Mouse (Mus musculus): ENCODE measurements around the gene Adat3.

Gene Adat3

DNA sequence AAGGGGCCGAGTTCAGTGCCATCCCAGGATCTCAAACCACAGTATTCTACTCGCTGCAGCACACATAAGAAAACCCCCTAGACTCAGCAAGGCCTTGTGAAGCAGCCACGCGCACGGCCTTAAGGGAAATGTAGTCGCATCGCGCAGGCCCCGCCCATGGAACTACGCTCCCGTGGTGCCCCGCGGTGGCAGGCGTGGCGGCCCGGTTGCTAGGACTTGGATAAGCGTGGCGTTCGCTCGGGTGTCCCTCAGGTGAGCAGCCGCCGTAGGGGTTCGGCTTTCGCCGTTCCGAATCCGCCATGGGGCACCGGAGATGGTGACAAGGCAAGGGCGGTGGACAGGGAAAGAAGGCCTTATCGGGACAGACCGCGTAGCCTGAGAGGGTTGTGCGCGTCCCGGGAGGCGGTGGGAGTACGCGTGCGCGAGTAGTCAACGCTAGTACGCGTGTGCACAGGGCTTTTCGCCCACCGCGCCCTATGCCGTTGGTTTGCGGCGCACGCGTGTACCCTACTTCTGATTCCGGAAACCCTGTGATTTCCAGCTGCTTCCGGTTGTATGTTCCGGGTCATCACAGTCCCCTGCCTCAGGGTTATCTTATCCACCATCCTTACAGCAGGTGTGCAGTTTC is at the start of gene Adat3, which contains the start of gene Scamp4:
TSS of gene Adat3 (plus strand) at position 183 of the 628 bp plus-strand sequence.
TSS of gene Scamp4 (plus strand) at position 175 of the 628 bp plus-strand sequence.
- DNase-seq (ENCODE audit: low spot score) = peak; percentile 90

DNA sequence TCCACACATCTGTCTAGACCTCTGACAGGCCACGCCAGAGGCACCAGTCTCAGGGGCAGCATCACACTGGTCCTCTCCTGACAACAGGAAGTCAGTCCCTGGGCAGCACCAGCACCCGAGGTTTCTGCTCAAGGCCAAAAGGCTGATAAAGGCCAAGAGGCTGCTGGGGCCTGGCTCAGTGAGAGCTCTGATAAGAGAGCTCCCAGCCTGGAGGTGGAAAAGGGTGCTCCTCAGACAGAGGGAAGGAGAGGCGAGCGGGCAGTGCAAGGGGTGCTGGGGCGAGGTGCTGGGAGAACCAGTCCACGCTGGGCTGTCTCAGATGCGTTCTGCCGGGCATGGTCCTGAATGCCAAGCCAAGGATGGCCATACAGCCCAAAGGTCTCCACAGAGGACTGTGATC is 49.1 kb upstream of the Adat3 start:
- DNase-seq (ENCODE audit: low spot score) = no peak

DNA sequence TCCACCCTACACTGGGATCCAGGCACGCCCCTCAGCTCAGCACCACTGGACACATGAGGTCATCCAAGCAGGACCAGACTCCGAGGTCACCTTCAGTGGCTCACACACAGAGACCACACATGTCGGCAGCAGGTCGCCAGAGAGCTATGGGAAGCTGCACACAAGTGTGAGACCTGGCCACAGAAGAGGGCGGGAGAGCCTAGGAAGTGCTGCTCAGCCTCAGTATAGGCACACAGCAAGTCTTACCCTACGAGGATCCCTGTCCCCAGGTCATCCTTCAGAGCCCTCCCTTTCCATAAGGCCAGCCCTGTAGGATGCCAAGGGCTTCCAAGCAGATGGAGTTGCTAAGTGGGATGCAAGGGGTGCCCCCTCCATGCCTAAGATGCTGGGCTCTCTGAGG is 48.7 kb upstream of the Adat3 start:
- DNase-seq (ENCODE audit: low spot score) = no peak

DNA sequence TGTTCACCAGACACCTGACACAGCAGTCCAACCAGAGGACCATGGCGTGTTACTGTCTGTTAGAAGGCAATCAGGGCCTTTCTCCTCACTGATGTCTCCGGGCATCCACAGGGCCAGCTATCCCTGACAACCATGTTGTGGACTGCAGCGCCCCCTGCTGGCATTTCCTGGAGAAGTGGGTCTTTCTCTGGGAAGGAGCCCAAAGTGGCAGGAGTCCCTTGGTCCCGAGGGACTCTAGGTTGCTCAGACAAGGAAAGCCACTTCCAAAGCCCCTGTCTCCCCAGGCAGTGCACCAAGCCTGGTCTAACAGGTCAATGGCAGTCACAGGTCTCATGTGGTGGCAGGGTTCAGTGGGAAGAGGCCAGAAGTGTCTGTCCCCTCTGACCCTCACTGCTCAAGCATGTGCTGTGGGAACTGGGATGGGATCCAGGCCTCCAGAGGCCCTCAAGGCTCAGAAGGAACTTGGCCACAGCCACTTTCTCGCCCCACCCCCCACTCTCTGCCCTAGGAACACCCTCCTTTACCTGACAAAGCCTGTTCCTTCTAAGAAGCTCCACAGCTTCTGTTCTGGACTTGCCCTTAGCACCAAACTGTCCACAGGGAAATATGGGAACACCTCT is 45.2 kb upstream of the Adat3 start:
- peak; percentile 81 for DNase-seq (ENCODE audit: low spot score)

DNA sequence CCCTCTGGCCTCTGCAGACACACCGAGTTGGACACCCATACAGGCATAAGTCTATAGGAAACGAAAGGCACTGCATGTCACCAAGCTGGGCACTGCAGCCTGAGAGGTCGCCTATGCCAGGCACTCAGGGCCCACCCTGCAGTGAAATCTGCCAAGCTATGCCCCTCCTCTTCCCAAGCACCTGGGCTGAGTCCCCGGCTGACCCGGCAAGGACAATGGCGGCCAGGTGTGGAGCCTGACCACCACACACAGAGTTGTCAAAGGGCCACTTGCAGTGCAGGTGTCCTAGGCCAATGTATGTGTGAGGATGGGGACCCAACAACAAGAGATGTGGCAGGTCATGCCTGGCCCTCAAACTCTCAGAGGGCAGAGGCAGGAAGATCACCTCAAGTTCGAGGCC is 43.2 kb upstream of the Adat3 start:
- DNase-seq (ENCODE audit: low spot score) = no peak

DNA sequence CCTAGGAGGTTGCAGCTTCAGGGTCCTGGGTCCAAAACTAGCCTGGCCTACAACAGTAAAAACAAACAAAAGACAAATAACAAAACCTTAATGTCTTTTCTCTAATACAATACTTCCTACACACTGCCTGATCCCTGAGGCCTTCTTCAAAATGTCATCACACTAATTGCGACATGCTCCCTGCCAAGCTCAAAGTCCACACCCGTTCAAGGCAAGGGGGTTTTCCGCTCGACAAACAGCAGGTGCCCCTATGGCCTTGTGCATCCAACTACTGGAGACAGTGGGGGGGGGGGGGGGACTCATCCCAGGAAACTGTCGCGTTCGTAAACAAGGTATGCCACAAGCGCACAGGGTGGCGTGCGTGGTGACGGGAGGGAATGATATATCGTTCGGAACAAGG is 42.1 kb upstream of the Adat3 start:
- no peak for DNase-seq (ENCODE audit: low spot score)

DNA sequence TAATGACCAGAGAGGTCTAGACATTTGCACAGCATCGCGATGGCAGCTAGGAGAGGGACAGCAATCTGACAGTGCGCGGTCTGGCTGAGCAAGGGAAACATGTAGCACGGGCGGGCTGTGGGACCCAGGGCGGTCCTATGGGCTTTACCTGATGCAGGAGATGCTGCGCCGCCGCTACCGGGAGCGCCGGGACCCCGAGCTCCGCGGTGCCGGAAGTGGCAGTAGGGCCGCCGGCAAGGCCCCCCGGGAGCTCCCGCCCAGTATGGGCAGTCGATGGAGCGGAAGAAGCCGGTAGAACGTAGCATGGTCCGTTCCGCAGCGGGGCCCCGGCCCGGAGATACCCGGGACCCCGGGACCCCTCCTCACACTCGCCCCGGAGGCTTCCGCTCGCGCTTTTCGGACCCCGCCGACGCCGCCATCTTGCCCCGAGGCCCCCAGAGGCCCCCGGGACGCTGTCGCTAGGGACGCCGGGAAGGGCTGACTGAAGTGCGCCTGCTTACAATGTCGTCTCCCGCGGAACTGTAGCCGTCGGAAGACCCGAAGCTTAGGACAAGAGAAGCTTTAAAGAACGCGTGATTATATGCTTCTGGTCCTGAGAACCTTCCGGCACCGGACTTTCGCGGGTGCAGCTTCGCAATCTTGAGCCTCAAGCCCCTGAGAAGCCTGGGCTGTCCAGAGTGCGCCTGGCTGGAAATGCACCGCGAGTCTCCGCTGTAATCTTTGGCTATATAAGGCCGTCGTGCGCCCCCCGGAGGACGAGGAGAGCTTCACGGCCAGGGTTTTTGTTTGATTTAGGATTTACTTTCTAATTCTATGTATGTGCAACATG is 41.4 kb upstream of the Adat3 start, which contains the start of gene Rexo1:
TSS of gene Rexo1 (minus strand) at position 445 of the 829 bp plus-strand sequence.
- peak; percentile 88 for DNase-seq (ENCODE audit: low spot score)

DNA sequence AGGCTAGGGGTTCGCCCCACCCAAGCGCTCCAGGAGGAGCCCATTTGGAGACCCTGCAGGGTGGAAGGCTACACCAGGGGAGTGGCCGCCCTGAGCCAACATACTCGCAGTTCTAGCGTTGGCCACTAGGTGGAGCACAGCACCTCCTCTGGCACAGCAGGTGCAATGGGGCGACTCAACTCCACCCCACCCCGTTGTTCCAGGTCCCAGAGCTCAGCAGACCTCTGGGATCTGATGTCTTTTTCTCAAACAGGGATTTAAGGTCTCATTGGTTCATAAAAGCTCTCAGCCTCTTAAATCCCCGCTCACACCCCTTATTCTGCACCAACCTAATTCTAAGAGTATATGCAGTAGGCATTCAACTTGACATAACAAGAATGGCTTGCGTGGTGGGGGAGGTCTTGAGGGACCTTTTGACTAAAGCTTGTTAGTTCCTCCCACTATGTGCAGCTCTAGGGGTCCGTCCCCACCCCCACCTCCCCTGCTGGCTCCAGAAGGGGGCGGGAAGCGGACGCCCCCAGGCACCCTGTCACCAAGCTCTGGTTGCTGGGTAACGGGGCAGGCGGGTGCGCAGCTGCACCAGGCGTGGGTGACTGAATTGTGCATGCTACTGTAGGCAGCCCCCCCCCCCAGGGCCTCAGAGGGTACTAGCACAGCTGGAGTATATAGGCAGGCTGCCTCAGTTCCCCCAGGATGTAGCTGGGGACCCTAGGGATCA is 36.1 kb upstream of the Adat3 start:
- DNase-seq (ENCODE audit: low spot score) = peak; percentile 84

DNA sequence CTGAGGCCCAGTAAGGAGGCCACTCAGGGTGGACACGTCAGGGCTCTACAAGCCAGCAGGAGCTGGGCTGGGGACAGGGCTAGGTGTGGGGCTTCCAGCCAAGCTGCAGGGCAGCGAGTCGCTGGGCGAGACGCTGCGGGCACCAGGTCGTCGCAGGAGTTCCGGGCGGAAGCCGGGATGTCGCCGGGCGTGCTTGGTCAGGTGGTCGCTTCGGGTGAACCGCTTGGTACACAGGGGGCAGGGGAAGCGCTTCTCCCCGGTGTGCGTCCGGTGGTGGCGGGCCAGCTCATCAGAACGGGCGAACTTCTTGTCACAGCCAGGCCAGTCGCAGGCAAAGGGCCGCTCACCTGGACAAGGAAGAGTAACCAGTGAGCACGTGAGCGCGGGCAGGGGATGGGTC is 33.8 kb upstream of the Adat3 start:
- DNase-seq (ENCODE audit: low spot score) = no peak

DNA sequence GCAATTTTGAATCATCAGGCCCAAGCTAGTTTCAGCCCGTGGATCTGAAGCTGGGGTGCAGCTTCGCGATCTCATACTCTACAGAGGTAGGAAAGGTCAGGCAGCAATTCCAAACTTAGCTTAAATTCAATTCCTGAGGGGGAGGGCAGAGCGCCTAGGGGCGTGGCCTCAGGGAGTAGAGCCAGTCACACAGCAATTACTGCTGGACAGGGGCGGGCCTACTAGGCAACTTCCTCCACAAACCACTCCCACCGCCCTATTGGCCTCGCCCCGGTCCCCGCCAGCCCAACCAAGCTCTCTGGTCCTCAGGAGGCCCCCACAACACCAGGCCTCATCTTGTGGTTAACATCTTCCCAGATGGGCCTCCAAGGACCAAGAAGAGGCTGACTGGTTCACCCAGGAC is 33.0 kb upstream of the Adat3 start:
- peak; percentile 34 for DNase-seq (ENCODE audit: low spot score)

DNA sequence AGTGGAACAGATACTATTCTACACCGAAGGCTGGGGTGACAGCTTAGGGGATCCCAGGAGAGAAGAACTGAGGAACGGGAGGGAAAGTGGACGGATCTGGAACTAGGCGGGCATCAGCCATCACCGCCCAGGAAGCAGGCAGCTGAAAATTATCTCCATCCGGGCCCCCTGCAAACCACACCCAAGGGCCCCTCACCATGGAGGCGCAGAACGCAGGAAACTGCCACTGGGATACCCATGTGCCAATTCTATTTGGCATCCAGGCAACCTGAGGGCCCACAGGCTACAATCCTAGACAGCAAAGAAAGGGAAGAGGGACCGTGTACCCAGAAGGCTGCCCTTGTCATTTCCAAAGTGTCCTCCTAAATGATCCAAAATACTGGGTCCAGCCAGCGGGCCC is 32.3 kb upstream of the Adat3 start:
- DNase-seq (ENCODE audit: low spot score) = no peak

DNA sequence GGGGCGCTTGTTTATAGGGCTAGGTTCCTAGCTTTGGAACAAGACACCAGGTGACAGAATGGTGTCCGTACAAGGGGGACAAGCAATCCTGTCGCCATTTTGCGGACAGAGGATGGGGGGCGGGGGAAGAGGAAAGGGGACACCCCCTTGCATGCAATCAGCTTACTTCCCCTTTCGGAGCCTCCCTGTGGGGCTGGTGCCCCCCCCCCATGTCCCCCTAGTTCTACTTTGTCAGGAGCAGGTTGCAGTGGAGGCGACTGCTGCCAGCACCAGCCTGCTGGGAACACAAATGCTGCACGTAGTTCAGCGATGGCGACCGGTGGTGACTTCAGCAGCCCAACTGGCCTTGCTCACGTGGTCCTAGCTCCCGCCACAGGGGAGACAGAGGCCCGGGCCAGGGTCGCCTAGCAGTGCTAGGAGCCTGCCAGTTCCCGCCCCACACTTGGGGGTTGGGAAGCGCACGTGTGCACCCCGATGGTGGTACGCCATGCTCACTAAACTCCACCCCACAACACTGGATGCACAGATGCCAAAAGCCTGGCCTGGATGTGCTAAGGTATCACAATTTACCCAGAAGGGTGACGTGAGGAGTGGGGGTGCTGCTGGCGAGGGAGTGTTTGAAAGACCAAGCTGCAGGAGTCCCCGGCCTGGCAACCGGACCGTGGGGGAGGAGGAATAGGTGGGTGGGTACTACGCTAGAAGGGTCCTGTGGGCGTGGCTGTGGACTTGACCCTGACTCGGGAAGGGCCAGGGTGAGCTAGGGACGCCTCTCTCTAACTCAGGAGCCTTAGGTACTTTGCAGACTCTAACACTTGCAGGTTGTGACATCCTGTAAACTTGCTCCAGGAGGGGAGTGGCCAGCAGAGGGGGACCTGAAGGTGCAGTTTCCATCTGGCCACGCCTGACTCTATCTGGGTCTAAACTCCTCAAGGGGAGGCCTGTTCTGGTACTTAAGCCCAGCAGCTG is 31.5 kb upstream of the Adat3 start:
- no peak for DNase-seq (ENCODE audit: low spot score)

DNA sequence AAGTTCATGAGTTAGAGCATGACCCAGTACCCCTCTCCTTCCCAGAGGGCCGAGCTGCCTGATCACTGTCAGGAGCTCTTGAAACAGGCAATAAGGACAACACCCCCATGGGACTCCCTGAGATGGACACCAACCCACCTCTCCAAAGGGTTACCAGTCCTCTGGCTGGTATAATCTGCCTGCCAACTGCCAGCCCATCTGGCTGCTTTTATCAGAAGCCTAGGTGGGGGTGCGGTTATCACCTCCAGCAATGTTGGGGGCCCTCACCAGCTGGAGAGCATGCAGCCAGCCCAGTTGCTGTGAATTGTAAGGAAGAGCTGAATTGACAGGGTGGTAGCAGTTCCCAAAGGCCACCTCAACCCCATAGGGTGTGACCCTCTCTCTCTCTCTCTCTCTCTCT is 30.2 kb upstream of the Adat3 start:
- no peak for DNase-seq (ENCODE audit: low spot score)

DNA sequence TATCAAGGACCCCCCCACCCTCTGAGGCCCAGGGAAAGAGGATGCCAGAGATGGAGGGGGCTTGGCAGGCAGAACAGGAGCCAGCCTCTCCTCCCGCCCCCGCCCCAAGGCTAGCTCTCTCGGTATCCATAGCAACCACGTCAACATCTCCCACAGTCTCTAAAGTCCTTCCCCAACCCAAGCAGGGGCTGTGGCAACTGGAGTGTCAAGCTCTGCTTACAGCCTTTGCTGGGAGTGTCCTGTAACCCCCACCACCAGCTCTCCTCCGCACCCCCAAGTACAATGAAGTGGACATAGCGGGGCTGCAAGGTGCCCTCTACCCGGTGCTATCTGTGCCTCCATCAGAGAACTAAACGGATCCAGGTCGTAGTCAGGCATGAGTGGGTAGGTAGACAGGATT is 28.7 kb upstream of the Adat3 start:
- DNase-seq (ENCODE audit: low spot score) = no peak

DNA sequence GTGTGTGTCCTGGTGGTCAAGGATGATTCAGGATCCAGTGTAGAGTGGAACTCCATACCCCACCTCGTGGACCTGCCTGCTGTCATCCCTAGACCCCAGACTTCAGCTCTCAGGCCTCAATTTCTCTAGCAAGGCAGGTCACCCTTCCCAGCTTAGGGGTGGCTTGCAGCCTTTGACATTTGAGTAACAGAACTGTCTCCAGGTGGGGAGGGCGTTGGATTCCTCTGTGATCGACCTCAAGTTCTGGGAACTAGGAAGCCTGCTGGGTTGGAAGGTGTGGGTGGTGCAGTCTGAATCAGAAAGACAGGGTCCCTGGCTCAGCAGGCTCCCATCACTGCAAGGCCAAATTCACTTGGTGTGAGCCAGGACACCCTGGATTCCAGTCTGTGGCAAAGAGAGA is 27.8 kb upstream of the Adat3 start:
- no peak for DNase-seq (ENCODE audit: low spot score)

DNA sequence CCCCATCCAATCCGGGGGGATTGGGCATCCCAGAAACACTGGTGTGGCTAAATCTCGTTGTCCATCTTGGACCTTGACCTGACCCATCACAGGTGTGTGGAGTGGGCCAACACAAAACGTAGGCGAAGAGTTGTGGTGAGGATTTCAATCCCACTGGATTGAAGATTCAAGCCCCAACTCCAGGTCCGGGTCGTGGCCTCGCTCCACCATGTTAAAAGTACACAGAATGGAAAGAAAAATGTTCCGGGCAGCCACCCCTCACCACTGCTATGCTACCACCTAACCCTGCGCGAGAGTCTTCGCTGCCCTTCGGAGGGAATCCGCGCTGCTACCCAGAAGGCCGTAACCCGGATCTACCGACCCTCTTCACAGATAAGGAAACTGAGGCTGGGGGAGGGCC is 26.8 kb upstream of the Adat3 start:
- no peak for DNase-seq (ENCODE audit: low spot score)

DNA sequence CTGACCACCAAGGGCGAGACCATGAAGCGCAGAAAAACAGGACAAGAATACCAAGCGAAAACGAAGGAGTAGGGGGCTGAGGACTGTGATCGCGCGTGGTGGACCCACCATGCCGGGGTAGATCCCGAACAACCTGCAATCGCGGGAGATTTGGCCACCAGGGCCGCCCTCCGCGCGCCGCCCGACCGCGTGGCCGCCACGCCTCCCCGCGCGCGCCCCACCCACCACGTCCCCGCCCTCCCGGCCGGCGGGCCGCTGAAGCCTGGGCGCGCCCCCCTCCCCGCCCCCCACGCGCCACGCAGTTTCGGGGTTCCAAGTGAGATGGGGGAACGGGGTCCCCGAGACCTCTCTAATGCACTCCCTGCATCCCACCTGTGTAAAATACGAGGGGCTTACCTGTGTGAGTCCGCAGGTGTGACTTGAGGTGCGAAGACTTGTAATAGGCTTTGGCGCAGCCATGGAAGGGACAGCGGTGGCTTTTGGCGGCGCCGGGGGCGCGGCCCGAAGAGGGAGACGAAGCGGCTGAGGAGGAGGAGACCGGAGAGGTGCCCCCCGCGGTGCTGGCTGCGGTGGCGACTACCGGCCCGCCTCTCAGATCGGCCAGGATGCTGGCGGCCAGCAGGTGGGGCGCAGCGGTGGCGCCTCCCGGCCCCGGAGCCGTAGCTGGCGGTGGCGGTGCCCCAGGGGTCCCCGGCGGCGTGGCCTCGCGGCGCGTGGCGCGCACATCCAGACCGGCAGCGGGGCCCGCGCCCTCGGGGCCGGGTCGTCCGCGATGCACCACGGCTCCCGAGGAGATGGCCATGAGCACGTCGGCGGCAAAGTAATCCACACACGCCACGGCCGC is 26.1 kb upstream of the Adat3 start:
- DNase-seq (ENCODE audit: low spot score) = peak; percentile 48

DNA sequence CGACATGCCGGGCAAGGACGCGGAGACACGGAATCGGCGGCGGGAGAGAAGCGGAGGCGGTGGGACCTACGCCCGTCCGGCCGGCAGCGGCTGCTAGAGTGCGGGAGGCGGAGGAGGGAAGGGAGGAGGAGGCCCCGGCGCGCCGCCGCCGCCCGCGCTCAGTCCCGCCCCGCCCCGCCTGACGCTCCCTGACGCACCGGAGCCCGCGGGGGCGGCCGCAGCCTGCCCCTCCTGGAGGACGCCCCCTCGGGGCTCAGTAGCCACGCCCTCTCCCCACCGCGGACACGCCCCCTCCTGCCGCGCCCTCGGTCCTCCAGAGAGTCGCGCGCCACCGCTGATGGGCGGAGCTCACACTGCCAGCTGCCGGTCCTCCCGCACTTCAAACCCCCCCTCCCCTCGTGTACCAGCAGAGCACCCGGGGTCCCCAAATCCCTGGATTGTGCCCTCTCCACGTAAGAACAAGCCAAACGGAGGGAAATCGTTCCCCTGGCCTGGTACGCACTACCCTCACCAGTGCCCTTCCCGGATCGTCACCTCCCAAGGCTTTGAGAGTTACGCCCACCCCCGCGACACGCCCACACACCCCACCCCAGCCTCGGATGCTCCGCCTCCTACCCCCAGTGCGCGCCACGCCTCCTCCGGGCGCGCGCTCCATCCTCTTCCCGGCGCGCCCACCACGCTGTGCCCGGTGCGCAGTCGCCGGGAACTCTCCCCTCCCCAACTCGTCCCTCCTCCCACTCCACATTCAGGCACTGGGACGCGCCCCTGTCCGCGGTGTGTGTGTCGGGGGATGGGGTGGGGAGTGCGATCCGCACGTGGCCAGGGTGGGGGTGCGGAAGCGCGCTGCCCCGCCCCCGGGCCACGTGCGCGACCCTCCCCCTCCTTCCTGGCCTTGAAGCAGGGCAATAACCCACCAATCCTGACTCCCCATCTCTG is 25.2 kb upstream of the Adat3 start, which contains the start of gene Klf16:
TSS of gene Klf16 (minus strand) at position 127 of the 936 bp plus-strand sequence.
- peak; percentile 99 for DNase-seq (ENCODE audit: low spot score)

DNA sequence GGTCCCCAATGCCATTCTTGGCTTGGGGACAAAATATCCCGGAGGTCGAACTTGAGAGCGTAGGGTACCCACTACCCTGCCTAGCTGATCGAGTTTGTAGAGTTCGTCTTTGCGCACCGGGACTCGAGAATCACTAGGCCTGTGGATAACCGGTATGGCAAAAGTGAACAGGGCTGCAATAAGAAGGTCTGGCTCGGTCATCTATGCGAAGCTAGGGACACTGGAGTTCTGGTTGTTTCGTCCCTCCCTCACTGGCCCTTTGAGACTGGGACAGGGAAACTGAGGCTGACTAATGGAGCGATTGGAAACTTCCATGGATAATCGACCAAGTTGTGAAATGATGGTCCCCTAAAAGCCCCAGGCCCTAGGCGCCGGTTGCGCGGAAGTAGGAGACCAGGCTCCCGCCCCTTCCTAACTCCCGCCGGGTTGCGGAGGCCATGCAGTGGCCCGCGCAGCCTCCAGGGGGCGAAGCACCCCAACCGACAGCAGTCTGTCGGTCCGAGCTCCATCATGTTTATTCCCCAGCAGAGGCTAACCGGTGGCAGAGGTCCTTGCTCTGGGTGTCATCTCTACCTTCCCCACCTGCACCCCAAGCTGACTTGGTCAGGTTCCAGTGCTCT is 24.4 kb upstream of the Adat3 start:
- peak; percentile 75 for DNase-seq (ENCODE audit: low spot score)
